Mouse (Mus musculus) adrenal gland, adult 2 months (tissue): ENCODE data around the gene Fam124a. TPM values are rescaled to one million over a fixed set of nuclear protein-coding genes. Genes with fewer than 3 reads are reported as not detected.
"Not testable (repeated sequence)": the region's sequence is repeated elsewhere in the genome, so short reads cannot be mapped to it uniquely, and the experiment has no call there.

Source experiments
- DNase-seq: peaks from one replicate; pipeline ENCODE4 v3.0.0; 2021
- long read RNA-seq: library from polyadenylated mRNA; stranded (forward); transcript quantifications from one replicate; pipeline ENCODE4 v2.0.0, GENCODE M21; 2021
- polyA plus RNA-seq: library from polyadenylated mRNA; depleted of rRNA; stranded (reverse); fragments of >200 nt; gene quantifications from 2 replicates; pipeline ENCODE4 v1.2.3, GENCODE M21; 2012; rRNA removed
- total RNA-seq, 2 experiments: library from RNA; stranded (reverse); gene quantifications; 2 replicates each; pipeline ENCODE4 v1.2.3; 2021

Gene Fam124a
- total RNA-seq = 1 to 10 TPM; 2.5 to 3.3 TPM
- 2.4 and 3.6 TPM in 2 replicates for polyA plus RNA-seq
- long read RNA-seq = 0 reads

- DNase-seq = peak; percentile 85
Measured at GRCm38 (mm10) chr14:62555309-62555829, at the start of gene Fam124a. TSS of gene Fam124a (plus strand) at chr14:62555737.

GRCm38 (mm10) chr14:62506261-62506660, 49.3 kb upstream of the Fam124a start:
- DNase-seq = no peak

GRCm38 (mm10) chr14:62509350-62509749, 46.2 kb upstream of the Fam124a start:
- DNase-seq = peak; percentile 21

GRCm38 (mm10) chr14:62512845-62513244, 42.7 kb upstream of the Fam124a start:
- no peak for DNase-seq

GRCm38 (mm10) chr14:62530951-62531350, 24.6 kb upstream of the Fam124a start:
- DNase-seq = no peak

- DNase-seq = no peak
Measured at GRCm38 (mm10) chr14:62536127-62536526, 19.4 kb upstream of the Fam124a start.

GRCm38 (mm10) chr14:62536988-62537387, 18.5 kb upstream of the Fam124a start:
- DNase-seq = no peak

- no peak for DNase-seq
Measured at GRCm38 (mm10) chr14:62539834-62540233, 15.7 kb upstream of the Fam124a start.

- DNase-seq = no peak
Measured at GRCm38 (mm10) chr14:62541751-62542150, 13.8 kb upstream of the Fam124a start.

- no peak for DNase-seq
Measured at GRCm38 (mm10) chr14:62546296-62546695, 9.2 kb upstream of the Fam124a start.

GRCm38 (mm10) chr14:62546746-62547145, 8.8 kb upstream of the Fam124a start:
- DNase-seq = no peak

- peak; percentile 17 for DNase-seq
Measured at GRCm38 (mm10) chr14:62550121-62550520, 5.4 kb upstream of the Fam124a start.

- no peak for DNase-seq
Measured at GRCm38 (mm10) chr14:62552771-62553170, 2.8 kb upstream of the Fam124a start.

GRCm38 (mm10) chr14:62553786-62554185, 1.8 kb upstream of the Fam124a start:
- no peak for DNase-seq

- no peak for DNase-seq
Measured at GRCm38 (mm10) chr14:62555840-62556810, 588 bp downstream of the Fam124a start.

- no peak for DNase-seq
Measured at GRCm38 (mm10) chr14:62557111-62557510, 1.6 kb downstream of the Fam124a start.

GRCm38 (mm10) chr14:62561875-62562748, 6.6 kb downstream of the Fam124a start:
- no peak for DNase-seq

- DNase-seq = peak; percentile 16
Measured at GRCm38 (mm10) chr14:62563679-62564078, 8.1 kb downstream of the Fam124a start.

- DNase-seq = not testable (repeated sequence)
Measured at GRCm38 (mm10) chr14:62566821-62567220, 11.3 kb downstream of the Fam124a start, which contains the start of gene Gm4131. TSS of gene Gm4131 (minus strand) at chr14:62566921.

- DNase-seq = no peak
Measured at GRCm38 (mm10) chr14:62569463-62569862, 13.9 kb downstream of the Fam124a start.

- peak; percentile 38 for DNase-seq
Measured at GRCm38 (mm10) chr14:62570299-62570698, 14.8 kb downstream of the Fam124a start.

GRCm38 (mm10) chr14:62573454-62573853, 17.9 kb downstream of the Fam124a start:
- no peak for DNase-seq
